Mouse (Mus musculus): ENCODE measurements around the gene Secisbp2l.

- TF ChIP-seq MAX (IDR thresholded peaks at IDR 0.05; ENCODE audit: low read length) (no peak), JUND (conservative IDR thresholded peaks at IDR 0.05; ENCODE audit: low read depth, low read length) (no peak), POLR2A (IDR thresholded peaks at IDR 0.05; ENCODE audit: low read depth, low read length) (no peak), EP300 (IDR thresholded peaks at IDR 0.05; ENCODE audit: low read length) (no peak), RCOR1 (conservative IDR thresholded peaks at IDR 0.05; ENCODE audit: low read depth, low read length) (no peak), ZNF384 (IDR thresholded peaks at IDR 0.05; ENCODE audit: low read depth, low read length) (no peak), E2F4 (IDR thresholded peaks at IDR 0.05; ENCODE audit: insufficient replicate concordance, low read depth, low read length) (no peak), MYC (IDR thresholded peaks at IDR 0.05; ENCODE audit: low read depth, low read length) (no peak)
These were observed 76.2 kb downstream of the Secisbp2l start for GRCm38 (mm10) chr2:125706510-125706921.

All from CH12.LX (cell line).